Mouse (Mus musculus): Measurements from ENCODE around the gene Stmn1.
"Not testable (repeated sequence)": the region's sequence is repeated elsewhere in the genome, so short reads cannot be mapped to it uniquely, and the experiment has no call there.

Stmn1 gene

GRCm38 (mm10) chr4:134485151-134485900 is 17.2 kb downstream of the Stmn1 start:
- peak; percentile 37 for DNase-seq (ENCODE audit: low read depth)

DNA sequence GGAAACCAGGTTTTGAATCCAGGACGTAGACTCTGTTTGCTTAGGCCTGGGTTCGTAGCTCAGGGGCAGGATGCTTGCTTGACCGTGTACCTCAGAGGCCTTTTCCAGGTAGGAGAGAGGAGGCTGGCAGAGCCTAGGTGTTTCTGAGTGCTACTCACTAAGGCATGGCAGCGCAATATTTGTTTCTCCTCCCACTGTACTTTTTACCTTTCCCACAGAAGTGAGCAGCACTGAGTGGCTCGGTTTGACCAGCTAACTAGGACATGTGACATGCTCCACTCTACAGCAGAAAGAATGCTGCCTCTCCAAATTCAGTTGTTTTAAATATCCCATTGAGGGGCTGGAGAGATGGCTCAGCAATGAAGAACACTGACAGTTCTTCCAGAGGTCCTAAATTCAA is 20.1 kb downstream of the Stmn1 start:
- no peak for DNase-seq (ENCODE audit: low read depth)

GRCm38 (mm10) chr4:134489986-134490665 is 22.0 kb downstream of the Stmn1 start:
- DNase-seq (ENCODE audit: low read depth) = peak; percentile 56

GRCm38 (mm10) chr4:134491716-134492115 is 23.6 kb downstream of the Stmn1 start:
- peak; percentile 83 for DNase-seq (ENCODE audit: low read depth)

DNA sequence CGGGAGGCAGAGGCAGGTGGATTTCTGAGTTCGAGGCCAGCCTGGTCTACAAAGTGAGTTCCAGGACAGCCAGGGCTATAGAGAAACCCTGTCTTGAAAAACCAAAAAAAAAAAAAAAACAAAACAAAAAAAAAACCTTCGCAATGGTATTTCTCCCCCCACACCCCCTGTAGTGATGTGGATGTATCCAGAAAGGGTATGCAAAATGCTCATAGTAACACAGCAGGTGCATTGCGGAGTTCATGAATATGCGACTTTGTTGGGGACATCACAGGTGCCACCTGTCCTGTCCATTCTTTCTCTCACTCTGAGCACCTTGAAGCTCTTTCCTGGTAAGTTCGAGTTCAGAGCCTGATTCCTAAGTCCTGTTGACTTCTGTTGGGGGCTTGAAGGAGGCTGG is 26.0 kb downstream of the Stmn1 start:
- not testable (repeated sequence) for DNase-seq (ENCODE audit: low read depth)

DNA sequence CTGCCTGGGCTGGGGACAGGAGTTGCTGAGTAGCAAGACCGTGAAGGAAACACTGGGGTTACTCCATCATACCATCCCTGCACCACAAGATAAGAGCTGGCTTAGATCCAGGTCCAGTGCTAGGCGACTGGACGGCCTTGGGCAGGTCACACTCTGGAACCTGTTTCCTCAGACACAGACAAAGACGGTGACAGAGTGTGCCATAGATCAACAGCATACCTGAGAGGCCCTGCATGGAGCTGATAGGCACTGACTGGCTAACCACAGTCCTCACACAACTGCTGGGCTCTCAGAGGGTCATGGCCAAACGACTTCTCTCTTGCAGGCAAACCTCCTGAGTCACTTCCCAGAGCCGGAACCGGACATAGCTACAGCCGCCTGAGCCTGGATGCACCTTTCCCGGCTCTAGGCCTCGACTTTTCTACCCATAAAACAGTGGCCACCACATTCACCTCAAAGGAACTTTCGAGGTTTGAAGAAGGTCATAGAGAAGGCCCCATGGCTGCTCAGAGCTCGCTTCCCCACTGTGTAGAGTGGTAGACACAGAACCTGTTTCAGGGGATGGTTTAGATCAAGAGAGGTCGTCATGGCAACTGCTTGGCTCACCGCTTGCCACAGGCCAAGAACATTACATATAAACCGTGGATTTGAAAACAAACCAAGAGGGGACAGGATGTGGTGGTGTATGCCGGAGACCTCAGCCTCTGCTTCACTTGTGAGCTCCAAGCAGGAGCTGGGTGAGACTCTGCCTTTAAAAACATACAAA is 26.8 kb downstream of the Stmn1 start:
- DNase-seq (ENCODE audit: low read depth) = peak; percentile 100

- DNase-seq (ENCODE audit: low read depth) = no peak
Measured at GRCm38 (mm10) chr4:134495546-134495923, 27.4 kb downstream of the Stmn1 start.

DNA sequence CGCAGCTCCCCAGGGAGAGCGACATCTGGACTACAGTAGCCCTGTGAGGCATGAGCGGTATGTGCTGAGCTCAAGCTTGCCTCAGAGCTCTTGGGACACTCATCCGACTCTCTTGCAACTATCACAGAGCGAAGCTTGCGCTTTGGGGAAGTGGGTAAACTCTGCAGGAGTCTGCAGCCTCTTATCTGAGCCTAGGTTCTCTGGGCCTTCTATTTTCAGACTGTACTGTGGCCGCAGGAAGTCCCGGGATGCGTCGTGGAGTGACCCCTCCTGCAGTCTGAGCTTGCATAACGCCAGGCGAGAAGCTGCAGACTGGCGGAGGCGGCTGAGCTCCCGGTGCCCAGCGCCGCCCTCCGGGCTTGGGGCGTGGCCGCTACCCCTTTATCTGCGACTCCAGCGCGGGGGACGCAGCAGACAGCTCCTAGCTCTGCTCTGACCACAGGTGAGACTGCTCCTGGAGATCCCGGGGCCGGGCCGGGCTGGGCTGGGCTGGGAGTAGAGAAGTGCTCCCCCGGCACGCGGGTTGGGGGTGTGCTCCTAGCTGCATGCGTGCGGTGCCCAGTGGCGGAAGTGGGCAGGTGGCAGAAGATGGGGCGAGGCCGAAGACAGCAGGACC is 28.6 kb downstream of the Stmn1 start, which contains the start of gene Paqr7:
TSS of gene Paqr7 (plus strand) at position 103 of the 616 bp plus-strand sequence.
- DNase-seq (ENCODE audit: low read depth) = peak; percentile 99

DNA sequence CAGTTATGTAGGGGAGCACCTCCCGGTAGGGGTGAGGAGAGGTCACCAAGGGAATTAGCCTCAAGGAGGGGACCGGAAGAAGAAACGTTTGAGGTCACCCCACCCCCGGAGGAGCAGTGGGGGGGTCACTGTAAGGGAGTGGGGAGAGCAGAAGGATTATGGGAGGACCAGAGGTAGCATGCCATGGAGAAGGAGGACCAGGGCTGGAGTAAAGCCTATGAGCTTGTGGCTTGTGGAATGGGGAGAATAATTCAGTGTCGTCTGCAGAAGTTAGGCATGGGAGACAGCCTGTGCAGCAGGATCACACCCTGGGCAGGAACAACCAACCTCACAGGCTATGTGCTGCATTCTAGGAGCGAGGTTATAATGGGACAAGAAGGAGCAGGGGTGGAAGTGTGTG is 29.1 kb downstream of the Stmn1 start:
- DNase-seq (ENCODE audit: low read depth) = no peak

DNA sequence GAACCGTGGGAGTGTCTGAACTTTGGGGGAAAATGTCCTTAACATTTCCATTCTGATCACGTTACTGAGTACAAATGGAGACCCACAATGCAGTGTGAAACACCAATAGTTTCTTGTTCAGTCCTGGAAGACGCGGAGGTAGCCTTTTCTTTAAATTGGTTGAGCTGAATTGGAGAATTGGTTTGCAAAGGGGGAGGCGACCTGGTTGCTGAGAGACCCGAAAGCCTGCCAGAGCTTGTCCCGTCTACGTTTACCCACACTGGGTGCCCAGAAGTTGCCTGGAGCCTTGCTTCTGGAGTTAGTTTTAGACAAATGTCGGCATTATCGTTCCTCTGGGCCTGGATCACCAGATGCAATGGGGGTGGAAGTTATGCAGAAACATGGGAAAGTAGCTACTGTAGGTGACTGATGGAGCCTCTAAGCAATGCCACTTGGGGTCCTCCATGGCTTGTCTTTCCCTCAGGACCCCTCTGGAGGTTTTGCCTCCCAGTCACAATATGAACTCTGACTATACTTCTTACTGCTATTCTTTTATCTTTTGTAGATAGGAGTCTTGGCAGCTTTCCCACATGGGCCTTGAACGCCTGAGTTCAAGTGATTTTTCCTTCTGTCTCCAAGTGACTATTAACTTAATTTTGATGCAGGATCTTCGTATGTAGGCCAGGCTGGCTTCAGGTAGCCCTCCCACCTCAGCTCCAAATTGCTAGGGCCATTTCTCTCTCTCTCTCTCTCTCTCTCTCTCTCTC is 30.0 kb downstream of the Stmn1 start:
- DNase-seq (ENCODE audit: low read depth) = no peak

- not testable (repeated sequence) for DNase-seq (ENCODE audit: low read depth)
Measured at GRCm38 (mm10) chr4:134498983-134499382, 30.9 kb downstream of the Stmn1 start.

DNA sequence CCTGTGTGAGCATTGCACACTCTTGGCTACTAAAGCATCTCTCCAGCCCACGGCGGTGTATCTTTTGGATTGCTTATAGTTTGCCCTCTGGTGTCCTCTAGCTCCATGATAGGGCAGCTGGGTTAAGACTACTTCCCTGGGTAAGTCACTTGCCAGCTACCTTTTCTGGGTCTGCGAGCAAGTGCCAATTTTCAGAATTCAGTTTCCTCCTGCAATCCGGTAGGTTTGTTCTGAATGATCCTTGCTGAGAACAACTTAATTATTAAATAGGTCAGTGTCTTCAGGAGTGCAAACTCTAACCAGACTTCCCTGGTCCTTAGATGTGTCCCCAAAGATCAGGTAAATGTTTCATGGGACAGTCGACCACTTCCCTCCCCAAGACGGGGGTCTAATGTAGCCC is 33.0 kb downstream of the Stmn1 start:
- DNase-seq (ENCODE audit: low read depth) = no peak

DNA sequence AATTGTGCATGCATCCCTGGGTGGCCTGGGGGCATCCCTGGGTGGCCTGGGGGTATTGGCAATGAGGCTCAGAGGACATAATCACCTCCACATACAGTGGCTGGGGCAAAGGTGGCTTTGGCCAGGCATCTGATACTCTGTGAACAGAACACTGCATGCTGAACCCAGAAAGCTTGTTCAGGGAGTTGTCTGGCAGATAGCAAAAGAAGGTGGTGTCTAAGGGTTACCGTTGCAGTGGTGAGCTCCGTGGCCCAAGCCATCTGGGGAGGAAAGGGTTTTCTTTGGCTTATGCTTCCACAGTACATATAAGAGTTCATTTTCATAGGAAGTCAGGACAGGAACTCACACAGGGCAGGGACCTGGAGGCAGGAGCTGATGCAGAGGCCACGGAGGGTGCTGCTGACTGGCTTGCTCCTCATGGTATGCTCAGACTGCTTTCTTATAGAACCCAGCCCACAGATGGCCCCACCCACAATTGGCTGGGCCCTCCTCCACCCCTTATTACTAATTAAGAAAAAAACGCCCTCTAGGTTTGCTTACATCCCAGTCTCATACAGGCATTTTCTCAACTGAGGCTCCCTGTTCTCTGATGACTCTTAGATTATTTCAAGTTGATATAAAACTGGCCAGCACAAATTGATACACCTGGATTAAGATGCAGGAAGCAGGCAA is 35.7 kb downstream of the Stmn1 start:
- DNase-seq (ENCODE audit: low read depth) = no peak

- peak; percentile 20 for DNase-seq (ENCODE audit: low read depth)
Measured at GRCm38 (mm10) chr4:134505303-134505789, 37.2 kb downstream of the Stmn1 start.

- DNase-seq (ENCODE audit: low read depth) = peak; percentile 89
Measured at GRCm38 (mm10) chr4:134505966-134506594, 38.0 kb downstream of the Stmn1 start.

GRCm38 (mm10) chr4:134506713-134507112 is 38.6 kb downstream of the Stmn1 start:
- DNase-seq (ENCODE audit: low read depth) = no peak

DNA sequence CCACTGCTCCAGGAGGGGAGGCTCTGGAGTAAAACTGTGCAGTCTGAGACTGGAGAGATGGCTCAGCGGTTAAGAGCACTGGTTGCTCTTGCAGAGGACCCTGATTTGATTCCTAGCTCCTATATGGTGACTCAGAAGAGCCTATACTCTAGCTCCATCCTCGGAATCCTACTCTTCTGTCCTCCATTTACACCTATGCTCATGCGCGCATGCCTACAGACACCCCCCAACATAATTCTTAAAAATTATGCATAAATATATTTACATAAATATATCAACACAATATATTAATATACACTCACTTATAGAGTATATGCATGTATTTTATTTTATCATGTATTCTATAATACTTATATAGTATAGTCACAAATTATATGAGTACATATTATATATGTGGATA is 42.3 kb downstream of the Stmn1 start:
- no peak for DNase-seq (ENCODE audit: low read depth)

DNA sequence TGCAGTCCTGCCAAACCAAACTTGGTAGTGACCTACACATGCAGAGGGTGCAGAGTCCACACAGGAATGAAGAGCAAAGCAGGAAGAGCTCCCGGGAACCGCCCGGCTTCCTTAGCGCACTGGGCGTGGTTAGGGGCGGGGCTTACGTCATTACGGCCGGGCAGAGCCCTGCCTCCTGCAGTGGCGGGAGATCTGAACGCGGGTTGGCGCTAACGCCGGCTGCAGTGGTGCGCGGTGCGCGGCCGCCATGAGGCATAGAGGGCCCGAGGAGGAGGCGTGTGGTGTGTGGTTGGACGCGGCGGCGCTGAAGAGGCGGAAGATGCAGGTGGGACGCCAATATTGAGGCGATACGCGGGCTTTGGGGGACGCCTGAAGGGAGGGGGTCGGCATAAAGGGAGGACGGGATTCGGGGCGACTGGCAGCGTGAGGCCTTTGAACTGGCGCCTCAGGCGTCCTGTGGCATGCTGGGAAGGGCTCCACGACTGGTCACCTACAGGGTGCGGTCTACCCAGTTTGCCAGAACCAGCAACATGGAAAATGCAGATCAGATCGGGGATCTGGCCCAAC is 42.8 kb downstream of the Stmn1 start, which contains the start of gene Aunip:
TSS of gene Aunip (plus strand) at position 155 of the 567 bp plus-strand sequence.
- DNase-seq (ENCODE audit: low read depth) = peak; percentile 96

DNA sequence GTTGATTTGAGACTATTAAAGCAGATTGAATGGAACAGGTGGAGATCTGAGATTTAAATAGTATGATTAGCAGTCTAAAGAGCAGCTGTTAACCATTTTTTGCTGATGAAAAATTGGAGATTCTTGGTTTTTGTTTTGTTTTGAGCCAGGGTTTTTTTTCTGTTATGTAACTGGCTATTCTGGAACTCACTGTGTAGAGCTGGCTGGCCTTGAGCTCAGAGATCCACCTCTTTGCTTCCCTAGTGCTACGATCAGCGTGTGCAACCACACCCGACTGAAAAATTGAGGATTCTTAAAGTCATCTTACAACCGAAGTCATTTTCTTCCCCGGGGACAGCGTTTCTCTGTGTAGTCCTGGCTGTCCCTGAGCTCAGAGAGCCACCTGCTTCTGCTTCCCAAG is 43.6 kb downstream of the Stmn1 start:
- DNase-seq (ENCODE audit: low read depth) = peak; percentile 53

DNA sequence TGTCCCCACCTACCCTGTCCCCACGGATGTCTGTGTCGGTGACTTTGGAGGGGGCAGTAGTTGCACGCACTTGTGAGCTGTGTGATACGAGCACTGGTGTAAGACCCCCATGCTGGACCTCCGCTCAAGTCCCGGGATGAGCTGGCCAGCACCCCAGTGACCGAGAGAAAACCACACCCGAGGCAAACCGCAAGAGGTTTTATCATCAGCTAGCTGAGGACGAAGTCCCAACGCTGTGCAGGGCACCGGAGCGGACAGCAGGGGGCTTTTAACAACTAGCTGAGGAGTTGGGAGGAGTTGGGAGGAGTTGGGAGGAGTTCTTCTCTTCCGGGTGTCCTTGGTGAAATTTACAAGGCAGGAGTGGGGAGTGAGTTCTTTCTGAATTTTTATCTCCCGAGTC is 44.7 kb downstream of the Stmn1 start:
- DNase-seq (ENCODE audit: low read depth) = peak; percentile 87
